Mouse (Mus musculus) right cerebral cortex, adult 2 months (tissue): ENCODE measurements around the gene Rbm46.

Source experiments
- DNase-seq, 2 experiments: peaks; one replicate each; pipeline ENCODE4 v3.0.0; 2021 to 2022; ENCODE audit warnings: low spot score in 2 of 2

The Rbm46 gene

DNA sequence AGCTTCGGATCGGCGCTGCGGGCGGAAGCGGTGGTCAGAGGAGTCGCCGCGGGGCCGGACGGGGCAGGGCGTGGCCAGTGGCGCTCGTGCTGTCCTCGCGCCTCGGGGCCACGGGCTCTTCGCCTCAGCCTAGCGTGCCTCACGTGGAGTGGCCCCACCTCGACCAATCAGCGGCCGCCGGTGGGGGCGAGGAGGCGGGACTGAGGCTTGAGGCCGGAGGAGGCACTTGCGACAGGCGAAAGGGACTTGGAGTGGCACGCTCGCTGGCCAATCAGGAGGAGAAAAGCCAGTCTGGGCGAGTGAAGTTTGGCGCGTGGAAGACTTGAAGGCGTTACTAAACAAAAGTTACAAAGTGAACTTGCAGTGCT lies at the start of gene Rbm46:
Gene Rbm46, minus strand, starts transcription at position 112 of the 368 bp plus-strand sequence.
- peak; percentile 57 to 59 for DNase-seq

- no peak for DNase-seq
Observed at GRCm38 (mm10) chr3:82915632-82916031, 39.3 kb upstream of the Rbm46 start.

DNA sequence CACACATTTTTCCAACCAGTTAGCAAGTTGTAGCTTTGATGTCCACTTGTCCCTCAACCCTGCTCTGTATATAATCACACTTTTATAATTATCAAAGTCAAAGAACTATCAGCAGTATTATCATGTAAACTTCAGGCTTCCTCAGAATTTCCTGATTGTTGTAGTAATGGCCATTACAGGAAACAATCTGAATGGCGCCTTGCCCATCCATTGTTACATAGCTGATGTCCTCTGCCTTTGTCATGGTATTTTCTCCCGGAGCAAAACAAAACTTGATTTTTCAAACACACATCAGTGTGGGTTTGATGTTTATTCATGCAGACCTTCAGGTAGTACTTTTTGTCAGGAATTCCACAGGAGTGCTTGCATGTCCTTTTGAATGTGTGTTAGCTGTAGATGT lies 32.4 kb upstream of the Rbm46 start:
- DNase-seq: no peak

- peak in 1 of 2 experiments; percentile 2 for DNase-seq
Observed at GRCm38 (mm10) chr3:82904211-82904908, 28.1 kb upstream of the Rbm46 start.

GRCm38 (mm10) chr3:82903613-82904205 lies 27.4 kb upstream of the Rbm46 start, which contains the start of gene Lrat:
Gene Lrat (minus strand): TSS chr3:82903973.
- DNase-seq: peak; percentile 4 to 5

GRCm38 (mm10) chr3:82902757-82903612 lies 26.7 kb upstream of the Rbm46 start:
- DNase-seq: no peak

- no peak for DNase-seq
Observed at GRCm38 (mm10) chr3:82888842-82889241, 12.6 kb upstream of the Rbm46 start.

DNA sequence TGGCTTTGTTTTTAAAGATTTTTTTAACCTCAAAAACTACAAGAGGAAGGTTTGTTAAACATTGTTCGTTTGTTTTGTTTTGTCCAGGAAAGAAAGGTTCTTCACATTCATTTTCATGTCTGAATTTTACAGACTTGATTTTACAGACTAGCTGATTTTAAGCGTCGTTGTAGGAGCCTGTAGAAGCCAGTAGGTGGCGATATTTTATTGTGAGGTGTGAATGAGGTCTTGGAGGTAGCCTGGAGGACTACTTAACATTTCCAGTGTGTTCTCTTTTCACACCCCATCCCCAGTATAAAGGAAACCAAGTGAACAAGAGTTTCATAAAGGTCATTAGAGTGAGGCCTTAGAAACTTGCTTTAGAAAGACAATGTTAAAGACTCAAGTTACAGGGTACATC lies 975 bp upstream of the Rbm46 start:
- peak; percentile 18 to 38 for DNase-seq

- no peak for DNase-seq
Observed at GRCm38 (mm10) chr3:82875671-82876371, 462 bp downstream of the Rbm46 start.

- DNase-seq: peak; percentile 54 to 67
Observed at GRCm38 (mm10) chr3:82857414-82858077, 18.7 kb downstream of the Rbm46 start.

GRCm38 (mm10) chr3:82825165-82825564 lies 51.1 kb downstream of the Rbm46 start:
- no peak for DNase-seq

- DNase-seq: no peak
Observed at GRCm38 (mm10) chr3:82811851-82812250, 64.4 kb downstream of the Rbm46 start.

DNA sequence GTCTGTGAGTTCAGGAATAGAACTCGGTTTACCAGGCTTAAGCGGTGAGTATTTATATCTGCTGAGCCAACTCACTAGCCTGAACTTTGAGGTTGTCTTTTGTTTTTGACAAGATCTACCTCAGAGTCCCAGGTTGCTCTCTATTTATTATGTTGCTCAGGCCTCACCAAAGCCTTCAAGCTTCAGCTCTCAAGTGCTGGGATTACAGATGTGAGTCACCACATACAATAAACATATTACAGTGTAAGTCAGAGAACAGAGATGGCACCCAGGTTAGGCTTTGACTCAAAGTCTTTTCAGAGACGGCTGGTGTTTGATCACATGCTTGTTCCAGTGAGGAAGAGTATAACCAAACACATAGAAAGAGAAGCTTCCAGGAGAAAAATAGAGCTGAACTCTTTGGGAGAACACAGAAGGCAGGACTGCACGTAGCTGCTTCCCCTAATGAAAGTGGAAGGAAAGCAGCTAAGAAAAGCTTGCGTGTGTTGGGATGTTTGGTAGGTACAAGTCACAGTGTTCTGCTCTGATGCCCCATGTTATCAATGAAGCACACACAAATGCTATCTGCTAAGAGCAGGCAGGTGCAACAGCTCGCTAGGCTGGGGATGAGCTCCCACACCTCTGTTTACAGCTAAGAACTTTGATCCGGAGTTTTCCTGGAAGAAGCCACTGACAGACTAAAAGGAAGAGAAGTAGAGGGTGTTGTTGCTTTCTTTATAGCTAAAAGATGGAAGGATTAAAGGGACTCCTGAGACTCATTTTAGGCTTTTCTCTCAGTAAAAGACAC lies 65.8 kb downstream of the Rbm46 start:
- DNase-seq: no peak

- no peak for DNase-seq
Observed at GRCm38 (mm10) chr3:82809769-82810168, 66.5 kb downstream of the Rbm46 start.

DNA sequence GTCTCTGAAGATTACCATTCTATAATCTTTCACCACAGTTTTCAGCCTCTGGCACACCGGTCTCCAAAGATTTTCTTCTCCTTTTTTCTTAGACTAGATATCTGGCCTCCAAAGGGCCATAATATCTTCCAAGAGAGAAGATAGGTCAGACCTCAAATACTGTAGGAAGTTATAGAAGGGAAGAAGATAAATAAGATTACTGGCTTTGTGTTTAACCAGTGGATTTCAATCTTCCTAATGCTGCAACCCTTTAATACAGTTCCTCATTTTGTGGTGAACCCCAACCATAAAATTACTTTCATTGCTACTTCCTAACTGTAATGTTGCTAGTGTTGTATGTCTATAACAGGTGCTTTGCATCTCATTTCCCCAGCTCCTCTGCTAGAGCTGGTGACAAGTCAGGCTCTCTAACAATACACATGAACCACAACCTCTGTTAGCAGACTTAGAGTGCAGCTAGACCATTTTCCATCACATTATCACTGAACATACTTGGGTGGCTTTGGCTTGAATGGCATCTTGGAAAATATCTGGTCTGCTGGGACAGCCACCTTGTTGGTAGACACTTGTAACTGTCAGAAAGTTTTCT lies 67.9 kb downstream of the Rbm46 start:
- no peak for DNase-seq

GRCm38 (mm10) chr3:82805291-82805690 lies 71.0 kb downstream of the Rbm46 start:
- no peak for DNase-seq

GRCm38 (mm10) chr3:82800470-82800843 lies 75.8 kb downstream of the Rbm46 start:
- no peak for DNase-seq

GRCm38 (mm10) chr3:82799735-82800469 lies 76.4 kb downstream of the Rbm46 start:
- peak; percentile 13 to 16 for DNase-seq

DNA sequence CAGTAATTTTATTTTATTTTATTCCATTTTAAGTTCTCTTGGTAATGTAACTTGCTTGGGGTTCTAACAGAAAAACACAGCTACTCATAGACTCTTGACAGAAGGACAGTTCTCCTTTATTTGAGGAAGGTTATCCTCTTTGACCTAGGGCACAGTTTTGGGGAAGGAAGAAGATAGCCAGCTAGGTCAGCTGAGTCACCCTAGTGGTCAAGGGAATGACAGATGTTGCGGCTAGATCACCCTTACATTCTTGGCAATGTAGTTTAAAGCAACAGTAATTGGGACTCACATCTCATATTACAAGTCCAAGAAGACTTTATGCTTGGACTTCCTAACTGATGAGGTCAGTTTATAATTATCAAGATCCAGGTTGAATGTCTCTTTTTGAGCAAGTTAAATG lies 82.6 kb downstream of the Rbm46 start:
- DNase-seq: no peak

DNA sequence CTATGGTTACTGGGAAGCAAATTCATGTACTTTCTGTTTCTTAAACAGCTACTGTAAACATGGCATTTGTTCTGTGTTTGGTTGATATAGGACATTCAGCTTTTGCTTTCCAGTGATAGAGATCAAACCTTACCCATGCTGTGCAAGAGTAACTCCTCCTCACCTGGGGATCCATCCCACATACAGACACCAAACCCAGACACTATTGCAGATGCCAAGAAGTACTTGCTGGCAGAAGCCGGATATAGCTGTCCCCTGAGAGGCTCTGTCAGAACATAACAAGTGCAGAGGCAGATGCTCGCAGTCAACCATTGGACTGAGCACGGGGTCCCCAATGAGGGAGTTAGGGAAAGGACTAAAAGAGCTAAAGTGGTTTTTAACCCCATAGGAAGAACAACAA lies 84.6 kb downstream of the Rbm46 start:
- DNase-seq: peak; percentile 8
